Mouse (Mus musculus) lung, postnatal 4 days (tissue): ENCODE measurements around the gene Srp68.
"Not testable (repeated sequence)": the region's sequence is repeated elsewhere in the genome, so short reads cannot be mapped to it uniquely, and the experiment has no call there.

ENCODE experiments used
- DNase-seq, 2 experiments: peaks; one replicate each; pipeline ENCODE4 v3.0.0; 2021

Srp68 gene

GRCm38 (mm10) chr11:116282912-116283521 lies 9.0 kb upstream of the Srp68 start:
- peak in 1 of 2 experiments; percentile 5 for DNase-seq

GRCm38 (mm10) chr11:116282089-116282488 lies 8.1 kb upstream of the Srp68 start:
- DNase-seq, result no peak

- DNase-seq, result no peak
Measured at GRCm38 (mm10) chr11:116281671-116282070, 7.7 kb upstream of the Srp68 start.

- no peak for DNase-seq
Measured at GRCm38 (mm10) chr11:116280751-116281663, 7.0 kb upstream of the Srp68 start, which contains the start of gene Galr2. Gene Galr2 (plus strand): TSS chr11:116280939.

GRCm38 (mm10) chr11:116277184-116277583 lies 3.2 kb upstream of the Srp68 start:
- DNase-seq, result not testable (repeated sequence)

GRCm38 (mm10) chr11:116273469-116274044 lies 460 bp downstream of the Srp68 start:
- no peak for DNase-seq

- no peak for DNase-seq
Measured at GRCm38 (mm10) chr11:116272589-116273468, 1.2 kb downstream of the Srp68 start.

- no peak for DNase-seq
Measured at GRCm38 (mm10) chr11:116269560-116269959, 4.5 kb downstream of the Srp68 start.

GRCm38 (mm10) chr11:116268313-116268712 lies 5.7 kb downstream of the Srp68 start:
- DNase-seq, result no peak

- DNase-seq, result no peak
Measured at GRCm38 (mm10) chr11:116267637-116268036, 6.4 kb downstream of the Srp68 start.

- DNase-seq, result no peak
Measured at GRCm38 (mm10) chr11:116265850-116266249, 8.2 kb downstream of the Srp68 start.

GRCm38 (mm10) chr11:116265352-116265751 lies 8.7 kb downstream of the Srp68 start:
- DNase-seq, result no peak

- DNase-seq, result peak; percentile 71 to 87
Measured at GRCm38 (mm10) chr11:116260259-116260658, 13.8 kb downstream of the Srp68 start.

- DNase-seq, result no peak
Measured at GRCm38 (mm10) chr11:116259461-116259860, 14.6 kb downstream of the Srp68 start.

- no peak for DNase-seq
Measured at GRCm38 (mm10) chr11:116255982-116256675, 17.9 kb downstream of the Srp68 start.

GRCm38 (mm10) chr11:116255090-116255981 lies 18.7 kb downstream of the Srp68 start:
- DNase-seq, result no peak

GRCm38 (mm10) chr11:116254627-116255026 lies 19.4 kb downstream of the Srp68 start:
- peak; percentile 59 to 82 for DNase-seq

- DNase-seq, result no peak
Measured at GRCm38 (mm10) chr11:116253076-116253600, 20.9 kb downstream of the Srp68 start.

- DNase-seq, result no peak
Measured at GRCm38 (mm10) chr11:116250898-116251297, 23.1 kb downstream of the Srp68 start.

GRCm38 (mm10) chr11:116247502-116248222 lies 26.4 kb downstream of the Srp68 start:
- peak; percentile 30 to 56 for DNase-seq
